Mouse (Mus musculus) liver, embryonic 14.5 days (tissue): Measurements from ENCODE around the gene Hnrnpu.

Experiments used
- CTCF ChIP-seq: IDR thresholded peaks from 2 replicates; pipeline ENCODE4 v1.5.1; 2016; ENCODE audit warnings: antibody characterized with exemption, low read depth, control low read depth
- EP300 ChIP-seq: IDR thresholded peaks from 2 replicates; pipeline ENCODE4 v1.6.1; 2016; ENCODE audit warnings: antibody characterized with exemption, low read depth

- TF ChIP-seq CTCF (no peak), EP300 (no peak)
Observed at GRCm38 (mm10) chr1:178340213-178340612, 2.6 kb upstream of the Hnrnpu start.
